Mouse (Mus musculus) CD4-positive helper T cell, adult 2 months (primary cell): Measurements from ENCODE around the gene Msn.

Experiments
- DNase-seq: peaks from one replicate; pipeline ENCODE4 v3.0.0-alpha.2; 2012; ENCODE audit warnings: low read depth, missing footprints, low spot score

The Msn gene

DNA sequence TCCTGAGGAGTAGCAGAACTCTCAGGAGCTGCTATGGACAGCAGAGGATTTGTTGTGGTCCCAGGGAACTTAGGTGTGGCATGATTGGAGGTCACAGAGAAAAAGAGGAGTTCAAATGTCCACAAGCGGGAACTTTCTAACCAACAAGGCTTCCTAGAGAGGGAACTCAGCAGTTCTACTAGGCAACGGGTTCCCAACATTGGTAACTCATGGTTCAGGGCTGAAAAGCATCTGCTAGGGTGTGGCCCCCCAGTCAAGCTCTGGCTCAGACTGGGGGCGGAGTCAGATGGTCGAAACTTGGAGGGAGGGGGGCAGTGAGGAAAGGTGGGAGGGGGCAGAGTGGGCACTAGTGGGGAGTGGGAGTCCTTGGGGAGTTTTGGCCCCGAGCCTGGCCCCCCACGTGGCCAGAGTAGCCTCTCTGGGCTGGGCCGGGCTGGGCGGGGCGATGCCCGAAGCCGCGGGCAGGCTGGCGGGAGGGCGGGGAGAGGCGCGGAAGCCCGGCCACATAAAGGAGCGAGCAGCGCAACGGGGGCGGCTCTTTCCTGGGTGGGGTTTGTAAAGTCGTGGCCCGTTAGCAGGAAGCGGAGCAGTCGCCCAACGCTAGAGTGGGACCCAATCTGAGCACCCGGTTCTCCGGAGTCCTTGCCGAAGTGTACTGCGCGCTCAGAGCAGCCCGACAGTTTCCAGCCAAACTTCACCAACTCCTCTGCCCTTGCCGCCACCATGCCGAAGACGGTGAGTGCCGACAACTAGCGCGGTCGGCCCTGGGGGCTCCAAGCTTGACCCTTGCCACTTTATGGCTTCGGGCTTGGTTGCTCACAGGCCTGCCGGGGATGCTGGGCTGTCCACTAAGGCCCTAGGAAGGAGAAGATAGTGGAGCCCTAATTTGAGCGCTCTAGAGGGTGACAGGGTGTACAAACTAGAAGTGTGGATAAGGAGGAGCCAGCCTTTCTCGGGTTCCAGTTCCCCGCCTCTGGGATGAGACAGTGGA, at the start of gene Msn:
Gene Msn, plus strand, starts transcription at position 534 of the 991 bp plus-strand sequence.
- peak; percentile 87 for DNase-seq

DNA sequence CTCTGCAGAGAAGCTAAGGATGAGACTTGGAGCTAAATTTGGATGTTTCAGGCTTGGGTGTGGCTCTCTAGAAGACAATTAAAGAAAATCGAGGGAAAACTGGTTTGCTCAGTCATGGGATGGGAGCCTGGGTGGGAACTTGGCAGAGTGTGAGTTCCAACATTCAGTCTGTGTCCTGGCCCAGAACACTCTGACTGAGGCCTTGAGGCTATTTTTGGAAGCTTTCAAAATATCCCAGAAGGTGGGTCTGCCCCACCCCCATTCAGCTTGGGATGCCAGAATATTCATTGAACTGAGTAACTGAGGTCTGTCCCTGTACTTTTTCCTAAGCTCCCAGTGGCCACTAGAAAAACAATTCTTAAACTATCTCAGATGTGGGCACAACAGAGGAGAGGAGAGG, 43.0 kb upstream of the Msn start:
- DNase-seq = no peak

GRCm38 (mm10) chrX:96077747-96078146, 18.1 kb upstream of the Msn start:
- no peak for DNase-seq

DNA sequence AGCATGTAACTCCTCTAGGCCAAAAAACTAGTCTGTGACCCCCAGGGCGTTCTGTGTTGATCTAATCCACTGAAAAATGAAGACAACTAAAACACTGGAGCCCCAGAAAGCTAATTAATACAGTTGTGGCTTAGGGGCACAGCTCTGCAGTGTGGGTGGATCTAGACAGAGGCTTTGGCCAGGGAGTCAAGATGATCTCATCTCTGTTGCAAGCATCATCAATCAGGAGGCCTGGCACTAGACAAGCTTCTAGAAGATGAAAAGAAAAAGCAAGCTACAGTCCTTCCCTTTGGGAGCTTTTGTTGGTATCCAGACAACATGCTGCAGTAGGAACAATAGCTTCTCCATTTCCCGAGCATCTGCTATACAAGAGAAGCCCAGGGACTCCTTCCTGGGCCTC, 9.6 kb upstream of the Msn start:
- DNase-seq = no peak

DNA sequence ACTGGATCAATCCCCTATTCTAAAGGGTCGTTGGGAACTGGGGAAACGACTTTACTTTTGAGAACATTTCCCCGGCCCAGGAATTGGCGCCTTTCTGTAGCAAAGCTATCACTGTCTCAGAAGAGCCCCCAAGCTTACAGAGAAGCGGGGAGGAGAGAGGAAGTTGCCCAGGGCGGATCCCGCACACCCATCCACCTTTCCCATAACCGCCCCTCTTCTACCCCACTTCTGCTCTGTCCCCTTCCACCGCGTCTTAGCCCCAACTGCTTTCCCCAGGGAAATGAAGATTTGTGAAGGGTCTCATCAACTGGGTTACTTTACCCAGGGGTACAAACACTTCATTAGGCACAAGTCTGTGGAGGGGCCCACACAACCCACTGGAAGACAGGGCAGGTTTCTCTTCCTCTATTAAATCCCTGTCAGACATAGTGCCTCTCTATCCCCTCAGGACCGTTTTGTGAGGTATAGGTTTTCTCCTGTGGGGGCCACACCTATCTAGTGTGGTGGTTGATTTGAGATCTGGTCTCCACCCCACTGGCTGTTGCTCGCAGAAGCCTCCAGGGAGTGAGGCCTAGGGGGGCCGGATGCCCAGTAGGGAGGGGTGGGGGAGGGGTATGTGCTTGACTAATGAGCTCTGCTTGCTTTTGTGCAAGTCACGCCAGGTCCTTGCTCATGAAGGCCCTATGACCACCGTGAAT, 820 bp downstream of the Msn start:
- peak; percentile 81 for DNase-seq

GRCm38 (mm10) chrX:96097491-96097970, 1.7 kb downstream of the Msn start:
- DNase-seq = peak; percentile 37

DNA sequence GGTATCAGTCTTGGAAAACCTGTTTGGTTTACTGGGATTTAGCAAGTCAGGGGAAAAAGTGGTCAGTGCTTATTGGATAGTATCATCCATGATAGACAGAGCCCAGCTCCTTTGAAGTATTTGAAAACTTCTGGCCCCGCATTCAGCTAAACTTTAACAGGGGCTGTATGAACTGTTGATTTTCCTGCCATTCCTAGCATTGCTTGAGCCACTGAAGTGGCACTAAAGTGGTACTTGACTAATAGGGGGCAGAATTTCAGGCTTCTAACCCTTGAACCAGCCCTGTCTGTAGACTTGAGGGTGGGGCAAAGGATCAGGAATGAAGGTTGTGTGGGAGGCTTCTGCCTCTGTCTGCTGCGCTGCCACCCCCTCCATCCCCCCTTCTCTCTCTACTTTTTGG, 3.2 kb downstream of the Msn start:
- no peak for DNase-seq

- no peak for DNase-seq
Observed at GRCm38 (mm10) chrX:96107427-96108291, 11.8 kb downstream of the Msn start.

DNA sequence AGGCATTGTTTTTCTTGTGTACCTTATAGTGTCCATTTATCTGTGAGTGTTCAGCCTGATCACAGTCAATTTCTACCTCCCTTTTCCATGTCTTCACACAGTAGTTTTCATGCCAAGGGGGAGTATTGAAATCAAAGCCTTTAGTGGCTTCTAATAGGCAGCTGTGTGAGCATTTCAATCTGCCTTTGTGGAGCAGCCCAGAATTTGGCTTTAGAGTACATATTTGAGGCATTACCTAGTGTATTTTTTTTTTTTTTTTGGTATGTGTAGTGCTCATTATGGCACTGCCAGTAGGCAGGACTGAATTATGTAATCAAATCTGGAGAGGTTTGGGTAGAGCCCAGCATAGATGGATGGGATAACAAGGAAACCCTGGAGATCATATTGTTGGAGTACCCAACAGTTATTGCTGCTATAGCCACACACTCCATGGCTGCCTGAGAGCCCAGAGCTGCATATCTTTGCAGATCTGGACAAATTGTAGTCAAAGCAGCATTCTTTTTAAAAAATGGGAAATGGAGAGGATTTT, 17.3 kb downstream of the Msn start:
- DNase-seq = no peak

GRCm38 (mm10) chrX:96115501-96115900, 19.7 kb downstream of the Msn start:
- DNase-seq = no peak

DNA sequence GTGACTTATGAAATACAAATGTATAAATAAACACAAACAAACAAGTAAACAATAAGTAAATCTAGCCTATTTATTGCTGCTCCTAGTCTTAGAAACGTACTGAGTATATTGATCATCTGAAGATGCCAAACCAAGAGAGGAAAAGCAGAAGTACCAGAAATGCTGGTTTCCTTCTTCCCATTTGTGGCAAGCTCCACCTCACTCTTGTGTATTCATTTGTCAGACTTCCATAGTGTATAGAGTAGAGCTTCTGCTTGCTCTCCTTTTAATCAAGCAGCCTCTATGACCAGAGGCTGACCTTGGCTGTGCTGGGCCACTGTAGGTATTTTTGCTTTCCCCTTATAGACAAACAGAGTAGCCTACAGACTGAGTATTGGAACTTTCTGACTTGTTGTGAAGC, 21.5 kb downstream of the Msn start:
- no peak for DNase-seq

DNA sequence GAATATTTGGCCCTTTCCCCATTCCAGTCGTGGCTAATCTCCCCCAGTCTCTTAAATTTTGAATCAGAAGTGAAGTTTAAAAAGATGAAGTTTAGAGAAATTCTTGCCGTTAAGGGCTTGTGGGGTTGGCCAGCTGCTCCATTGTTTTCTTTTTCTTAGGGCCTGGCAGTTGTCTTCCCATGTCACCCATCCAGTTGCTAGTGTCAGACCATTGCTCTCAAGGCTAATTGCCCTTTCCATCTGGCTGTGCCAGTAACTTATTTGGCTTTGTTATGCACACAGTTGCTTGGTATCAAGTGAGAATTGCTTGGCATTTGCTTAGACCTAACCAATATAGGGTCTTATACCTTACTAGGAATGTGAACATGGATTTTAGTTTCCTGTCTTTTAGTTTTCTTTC, 24.2 kb downstream of the Msn start:
- no peak for DNase-seq

GRCm38 (mm10) chrX:96121912-96122311, 26.1 kb downstream of the Msn start:
- no peak for DNase-seq

DNA sequence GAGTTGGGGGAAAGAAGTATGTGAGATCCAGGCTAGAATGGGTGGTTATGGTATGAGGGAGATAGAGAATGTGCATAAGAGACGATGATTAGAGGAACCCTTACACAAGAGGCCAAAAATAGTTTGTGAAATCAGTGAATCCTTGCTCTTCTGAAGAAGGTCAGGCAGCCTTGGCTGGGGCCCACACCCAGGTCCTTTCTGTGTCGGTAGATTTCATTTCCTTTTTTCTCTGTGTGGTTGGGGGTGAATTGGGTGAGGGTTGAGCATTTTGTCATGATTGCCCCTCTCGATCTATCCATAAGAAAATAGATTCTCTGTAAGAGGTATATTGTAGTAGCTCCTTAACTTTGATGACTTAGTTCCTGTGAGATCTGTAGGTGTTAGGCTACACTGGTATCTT, 31.0 kb downstream of the Msn start:
- no peak for DNase-seq

DNA sequence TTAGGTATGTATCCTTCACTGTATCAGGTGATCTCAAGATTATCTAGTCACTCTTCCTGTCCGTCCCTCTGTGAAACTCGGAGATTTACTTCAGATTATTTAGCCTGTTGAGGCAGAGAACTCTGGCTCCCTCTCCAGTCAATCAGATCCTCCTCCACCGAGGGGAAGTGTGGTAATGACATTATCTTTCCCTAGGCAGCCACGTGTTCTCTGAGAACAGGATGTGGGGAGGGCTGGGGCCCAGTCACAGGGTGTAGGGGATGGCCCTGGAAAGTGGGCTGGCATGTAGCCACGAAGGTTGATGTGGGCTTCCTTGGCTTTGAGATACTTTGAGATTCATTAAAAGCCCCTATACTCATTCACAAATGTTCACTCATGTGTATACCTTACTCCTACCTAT, 34.3 kb downstream of the Msn start:
- DNase-seq = peak; percentile 90

- peak; percentile 86 for DNase-seq
Observed at GRCm38 (mm10) chrX:96130663-96131062, 34.8 kb downstream of the Msn start.

- DNase-seq = peak; percentile 46
Observed at GRCm38 (mm10) chrX:96133260-96133659, 37.4 kb downstream of the Msn start.

DNA sequence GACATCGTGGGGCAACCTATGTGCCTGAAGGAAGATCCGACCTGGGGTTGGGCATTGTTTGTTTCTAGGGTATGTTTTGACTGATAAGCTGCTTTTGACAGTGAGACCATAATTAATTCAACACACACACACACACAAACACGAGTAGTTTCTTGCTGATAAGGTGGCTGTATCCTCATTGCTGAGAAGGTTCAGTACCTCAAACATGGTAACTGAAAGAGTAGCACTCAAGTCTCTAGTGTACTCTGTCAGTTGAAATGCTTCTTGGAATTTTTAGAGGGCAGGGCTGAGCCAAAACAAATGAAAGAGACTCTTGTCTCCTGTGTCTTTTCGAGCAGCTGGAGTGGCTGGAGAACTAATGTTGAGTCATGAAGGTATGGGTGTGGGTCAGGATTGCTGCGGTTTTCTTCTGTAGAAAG, 38.4 kb downstream of the Msn start:
- no peak for DNase-seq

- DNase-seq = no peak
Observed at GRCm38 (mm10) chrX:96134840-96135580, 39.2 kb downstream of the Msn start.

DNA sequence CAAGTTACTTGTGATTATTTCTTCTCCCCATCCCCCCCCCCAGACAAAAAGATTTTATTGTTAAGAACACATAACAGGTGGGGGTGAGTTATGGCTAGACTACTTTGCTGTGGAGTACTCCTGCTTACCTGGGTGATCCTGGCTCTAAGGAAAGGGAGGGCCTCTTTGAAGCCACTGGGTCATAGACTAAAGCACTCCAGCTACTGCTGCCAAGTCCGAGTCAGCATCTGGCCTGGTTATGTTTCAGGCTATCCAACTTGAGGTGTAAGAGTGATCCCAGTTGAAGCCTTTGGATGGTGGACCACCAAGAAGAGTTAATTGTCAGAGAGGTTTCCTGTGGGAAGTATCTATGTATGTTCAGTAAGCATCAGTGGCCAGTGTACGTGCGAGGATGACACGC, 39.7 kb downstream of the Msn start:
- DNase-seq = no peak

- no peak for DNase-seq
Observed at GRCm38 (mm10) chrX:96139262-96139661, 43.4 kb downstream of the Msn start.
